Mouse (Mus musculus): ENCODE measurements around the gene 1700066M21Rik.

DNA sequence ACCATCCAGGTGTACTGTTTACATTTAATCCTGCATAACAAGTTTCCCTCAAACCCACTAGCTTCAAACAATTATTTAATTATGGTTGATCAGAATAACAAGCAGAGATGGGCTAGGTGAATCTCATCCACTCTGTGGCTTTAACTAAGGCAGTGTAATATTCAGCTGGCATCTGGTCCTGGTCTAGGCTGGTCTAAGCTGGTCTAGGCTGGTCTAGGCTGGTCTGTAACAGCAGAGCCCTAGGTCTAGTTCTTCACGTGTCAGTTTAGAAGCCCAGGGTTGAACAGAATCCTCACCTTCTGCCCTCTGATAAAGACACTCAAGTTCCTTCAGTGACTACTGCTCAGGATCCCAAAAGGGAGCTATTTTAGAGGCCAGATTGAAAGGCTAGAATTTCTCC, 25.5 kb upstream of the 1700066M21Rik start:
- no peak for TF ChIP-seq CTCF (IDR thresholded peaks at IDR 0.05; ENCODE audit: low read depth)
- TF ChIP-seq EP300 (IDR thresholded peaks at IDR 0.05; ENCODE audit: low read depth) = no peak

Measured in liver, embryonic 14.5 days (tissue).